Mouse (Mus musculus) small intestine, adult 2 months (tissue): ENCODE results near the gene Elp4. TPM values are rescaled to one million over a fixed set of nuclear protein-coding genes. Genes with fewer than 3 reads are reported as not detected.

ENCODE experiments used
- H3K27ac ChIP-seq: fragments of 200-500 bp; 2 replicates; pipeline ENCODE4 v1.5.1; 2012; ENCODE audit warnings: low read depth, low read length, control low read depth, inconsistent platforms; ENCODE audit not compliant: insufficient read depth
- H3K27me3 ChIP-seq: fragments of 200-500 bp; 2 replicates; pipeline ENCODE4 v1.6.1; 2012; ENCODE audit warnings: mild to moderate bottlenecking, moderate library complexity, low read length, inconsistent platforms; ENCODE audit not compliant: control insufficient read depth, insufficient read depth
- H3K36me3 ChIP-seq: fragments of 200-500 bp; 2 replicates; pipeline ENCODE4 v1.6.1; 2012; ENCODE audit warnings: mild to moderate bottlenecking, low read length, control low read depth, inconsistent platforms; ENCODE audit not compliant: control insufficient read depth, insufficient read depth
- H3K4me1 ChIP-seq: fragments of 200-500 bp; 2 replicates; pipeline ENCODE4 v1.6.1; 2012; ENCODE audit warnings: low read length, inconsistent platforms, mixed read lengths; ENCODE audit not compliant: control insufficient read depth, insufficient read depth, insufficient read length
- H3K4me3 ChIP-seq: fragments of 200-500 bp; 2 replicates; pipeline ENCODE4 v1.5.1; 2012; ENCODE audit warnings: low read depth, mild to moderate bottlenecking, control low read depth, inconsistent platforms, low read length, moderate library complexity
- CTCF ChIP-seq: fragments of 200-500 bp; IDR thresholded peaks from 2 replicates; pipeline ENCODE4 v1.5.1; 2012; ENCODE audit warnings: low read depth, mild to moderate bottlenecking, control low read depth, inconsistent platforms, low read length, moderate library complexity, mixed read lengths; ENCODE audit not compliant: insufficient replicate concordance, insufficient read length; ENCODE audit errors: extremely low read depth
- POLR2A ChIP-seq: fragments of 200-500 bp; IDR thresholded peaks from 2 replicates; pipeline ENCODE4 v1.6.1; 2012; ENCODE audit warnings: low read depth, mild to moderate bottlenecking, control low read depth, inconsistent platforms, low read length, moderate library complexity
- WGBS: fragments of 180-500 bp; shearing (Covaris S2); methylation state at CpG from one replicate; pipeline ENCODE4 v1.1.7; 2018; 5-methylcytosine and 5-hydroxymethylcytosine counted together
- polyA plus RNA-seq: library from polyadenylated mRNA; depleted of rRNA; stranded (reverse); fragments of >200 nt; gene quantifications from 2 replicates; pipeline ENCODE4 v1.2.3, GENCODE M21; 2012

The Elp4 gene
- polyA plus RNA-seq, 1 experiment, result 1.7 TPM

DNA sequence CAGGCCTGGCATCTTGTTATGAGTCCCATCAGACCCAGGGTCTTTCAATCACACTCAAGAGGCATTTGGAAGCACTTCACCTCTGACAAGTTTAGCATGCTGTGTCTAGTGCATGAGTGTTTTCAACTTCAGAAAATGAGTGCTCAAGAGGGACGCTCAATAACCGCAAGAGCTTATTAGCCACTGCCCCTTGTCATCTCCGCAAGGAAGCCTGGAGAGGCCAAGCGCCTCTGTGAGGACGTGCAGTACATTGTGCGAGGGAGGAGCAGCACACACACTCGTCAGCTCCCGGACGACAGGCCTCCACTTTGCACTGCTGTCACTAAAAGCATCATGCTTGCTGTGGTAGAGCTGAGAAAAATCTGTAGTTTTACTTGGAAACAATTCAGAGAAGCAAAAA, 177.7 kb downstream of the Elp4 start:
- Histone ChIP-seq H3K4me1 (no peaks in the 10 kb centered on the region), H3K27ac (no peak overlapping the region), H3K27me3 (no peaks in the 10 kb centered on the region), H3K36me3 (no peaks in the 10 kb centered on the region), H3K4me3 (no peak overlapping the region)
- no peak for TF ChIP-seq POLR2A
- WGBS, result 85% methylated on average over 9 of the region's 9 CpGs

DNA sequence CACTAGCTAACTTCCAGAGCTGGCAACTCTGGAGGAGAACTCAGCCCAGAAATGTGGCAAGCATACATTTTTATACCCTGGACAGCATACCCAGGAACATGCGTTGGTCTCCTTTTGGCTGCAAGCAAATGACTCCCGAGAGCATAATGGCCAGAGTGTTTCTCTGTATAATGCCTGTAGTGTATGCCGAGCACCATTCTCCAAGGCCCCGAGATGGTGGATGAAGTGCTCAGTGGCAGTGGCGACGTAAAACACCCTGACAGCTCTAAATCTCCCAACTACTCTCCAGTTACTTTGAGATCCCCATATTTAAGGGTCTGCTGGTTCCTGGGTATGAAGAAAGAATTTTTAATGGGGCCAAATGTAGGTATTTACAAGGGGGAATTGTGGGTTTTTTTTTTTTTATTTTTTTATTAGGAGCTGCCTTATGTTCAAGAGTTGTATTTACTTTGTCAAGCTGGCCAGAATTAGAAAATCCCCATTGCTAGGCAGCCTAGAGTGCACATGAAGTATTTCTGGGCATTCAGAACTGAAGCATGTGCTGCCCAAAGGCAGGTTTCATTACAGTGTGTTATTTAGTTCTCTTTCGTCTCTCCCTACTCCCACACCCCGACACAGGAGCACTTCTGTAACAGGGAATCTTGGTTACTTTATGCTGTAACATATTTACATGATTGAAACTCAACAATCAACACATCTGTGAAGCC, 188.8 kb downstream of the Elp4 start:
- H3K4me3 ChIP-seq, result no peak overlapping the region
- no peaks in the 10 kb centered on the region for H3K4me1 ChIP-seq
- H3K27me3 ChIP-seq, result no peaks in the 10 kb centered on the region
- H3K36me3 ChIP-seq, result no peaks in the 10 kb centered on the region
- TF ChIP-seq POLR2A (no peak), CTCF (no peak)
- H3K27ac ChIP-seq, result no peak overlapping the region
- 94% methylated on average over 8 of the region's 8 CpGs for WGBS

DNA sequence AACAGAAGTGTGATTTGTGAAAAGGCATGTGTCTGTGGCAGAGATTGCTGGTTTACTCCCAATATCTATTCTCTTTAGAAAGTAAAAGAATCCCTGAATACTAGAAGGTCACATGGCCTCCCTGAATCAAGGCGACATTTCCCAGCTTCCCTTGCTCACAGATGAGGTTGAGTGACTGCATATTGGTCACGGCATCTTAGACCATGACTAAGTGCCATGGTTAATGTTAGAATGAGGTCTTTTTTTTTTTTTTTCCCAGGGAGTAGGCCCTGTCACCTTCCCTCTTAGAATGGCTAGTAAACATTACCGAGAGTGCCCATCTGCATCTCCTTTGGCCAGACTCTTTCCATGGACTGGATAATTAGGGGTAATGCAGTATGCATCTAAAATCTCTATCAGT, 193.9 kb downstream of the Elp4 start:
- Histone ChIP-seq H3K4me1 (no peaks in the 10 kb centered on the region), H3K36me3 (no peaks in the 10 kb centered on the region), H3K4me3 (no peak overlapping the region), H3K27ac (no peak overlapping the region), H3K27me3 (no peaks in the 10 kb centered on the region)
- WGBS, result 92% methylated on average over 3 of the region's 3 CpGs
- TF ChIP-seq CTCF (no peak), POLR2A (no peak)

DNA sequence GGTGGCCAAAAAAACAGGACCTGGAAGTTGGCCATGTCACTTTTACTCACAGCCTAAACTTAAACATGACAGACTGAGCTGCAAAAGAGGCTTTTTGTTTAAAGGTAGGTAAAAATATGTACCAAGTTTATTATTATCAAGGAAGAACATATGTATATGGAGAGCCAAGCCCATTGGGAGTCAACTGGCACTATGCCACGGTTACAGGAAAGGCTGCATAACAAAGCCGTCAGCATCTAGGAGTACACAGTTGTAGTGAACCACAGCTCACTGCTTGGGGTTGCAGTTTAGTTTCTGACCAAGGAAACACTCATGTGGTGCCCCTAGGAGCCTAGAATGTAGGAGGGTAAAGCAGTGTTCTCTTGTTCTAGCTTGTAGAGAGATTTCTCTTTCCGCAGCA, 195.2 kb downstream of the Elp4 start:
- WGBS, result 84% methylated on average over 3 of the region's 3 CpGs
- no peak overlapping the region for H3K4me3 ChIP-seq
- TF ChIP-seq POLR2A, result no peak
- no peak for TF ChIP-seq CTCF
- H3K27me3 ChIP-seq, result no peaks in the 10 kb centered on the region
- H3K27ac ChIP-seq, result no peak overlapping the region
- no peaks in the 10 kb centered on the region for H3K36me3 ChIP-seq
- no peaks in the 10 kb centered on the region for H3K4me1 ChIP-seq

DNA sequence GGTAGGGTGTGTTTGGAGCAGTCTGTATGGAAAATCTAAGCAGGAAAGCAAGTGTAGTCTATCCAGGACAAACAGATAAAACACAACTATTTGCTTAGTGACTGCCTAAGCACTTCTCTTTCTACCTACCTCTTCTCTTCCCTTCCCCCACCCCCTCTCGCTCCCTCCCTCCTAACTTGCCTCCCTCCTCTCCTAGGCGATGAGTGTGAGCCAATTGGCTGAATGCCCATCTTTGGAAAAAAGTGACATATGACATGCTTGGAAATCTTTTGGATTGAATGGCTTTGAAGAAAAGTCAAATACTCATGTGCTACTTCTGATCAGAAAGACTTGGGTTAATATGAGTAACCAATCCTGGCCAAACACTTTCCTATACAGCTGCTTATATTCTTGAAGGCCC, 199.0 kb downstream of the Elp4 start:
- no peak for TF ChIP-seq CTCF
- TF ChIP-seq POLR2A, result no peak

DNA sequence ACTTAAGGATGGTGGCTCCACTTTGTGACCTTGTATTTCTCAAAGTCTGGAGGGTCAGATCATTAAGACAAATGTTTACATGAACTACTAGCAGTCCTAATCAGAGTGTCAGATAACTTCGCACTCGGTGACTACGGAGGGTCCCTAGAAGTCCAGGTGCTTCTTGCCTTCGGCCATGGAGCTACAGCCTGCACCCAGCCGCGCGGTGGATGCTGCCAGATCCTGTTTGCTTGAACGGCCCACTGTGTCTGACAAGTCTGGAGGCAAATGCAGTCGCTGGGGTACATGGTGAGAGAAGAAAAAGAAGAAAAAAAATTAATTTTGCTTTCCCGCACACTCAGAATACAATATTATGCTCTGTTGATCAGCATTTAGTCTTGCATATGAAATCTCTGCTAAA, 201.8 kb downstream of the Elp4 start:
- Histone ChIP-seq H3K4me3 (no peak overlapping the region), H3K4me1 (no peaks in the 10 kb centered on the region), H3K36me3 (peaks cover 3% of the 10 kb centered on the region), H3K27ac (no peak overlapping the region), H3K27me3 (no peaks in the 10 kb centered on the region)
- WGBS, result 87% methylated on average over 10 of the region's 10 CpGs
- TF ChIP-seq CTCF (no peak), POLR2A (no peak)

More for the DNA sequence above, 199.0 kb downstream of the Elp4 start:
- Histone ChIP-seq H3K4me1 (no peaks in the 10 kb centered on the region), H3K27me3 (no peaks in the 10 kb centered on the region), H3K36me3 (peaks cover 3% of the 10 kb centered on the region), H3K27ac (no peak overlapping the region), H3K4me3 (no peak overlapping the region)
- WGBS, result 53% methylated on average over 2 of the region's 2 CpGs

DNA sequence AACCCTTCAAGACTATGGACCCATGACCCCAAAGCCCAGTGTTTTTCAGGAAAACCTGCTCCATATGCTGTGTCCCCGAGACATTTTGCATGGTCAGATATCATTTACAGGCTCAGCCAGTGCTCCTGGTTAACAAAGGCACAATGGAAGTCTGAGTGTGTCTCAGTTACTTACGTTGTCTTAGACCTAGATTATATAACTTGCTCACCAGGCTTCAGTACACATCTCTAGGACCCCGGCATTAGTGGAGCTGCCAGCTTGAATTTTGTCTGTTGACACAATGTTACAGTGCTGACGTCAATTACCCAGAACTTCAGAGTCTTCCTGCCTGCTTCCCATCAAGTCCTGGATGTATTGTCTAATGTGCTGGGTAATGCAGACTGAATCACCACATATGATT, 202.6 kb downstream of the Elp4 start:
- Histone ChIP-seq H3K27ac (no peak overlapping the region), H3K36me3 (peaks cover 3% of the 10 kb centered on the region), H3K4me3 (no peak overlapping the region), H3K4me1 (no peaks in the 10 kb centered on the region), H3K27me3 (no peaks in the 10 kb centered on the region)
- WGBS, result 77% methylated on average over 4 of the region's 4 CpGs
- TF ChIP-seq CTCF, result no peak
- TF ChIP-seq POLR2A, result no peak
